Mouse (Mus musculus) limb, embryonic 15.5 days (tissue): ENCODE results near the gene Serinc1. TPM values are rescaled to one million over a fixed set of nuclear protein-coding genes. Genes with fewer than 3 reads are reported as not detected.

Experiments used
- ATAC-seq: fragments of 200-750 bp; cut with Nextera tagmentation; 2 replicates; pipeline ENCODE4 v1.8.0; 2017; ENCODE audit warnings: low read depth, moderate TSS enrichment; ENCODE audit not compliant: insufficient number of reproducible peaks, low FRiP score, low TSS enrichment
- H3K27ac ChIP-seq: fragments of 300-500 bp; sonication (generic); 2 replicates; pipeline ENCODE4 v1.5.1; 2015; ENCODE audit warnings: moderate library complexity, mild to moderate bottlenecking, inconsistent platforms
- H3K27me3 ChIP-seq: fragments of 300-500 bp; sonication (generic); 2 replicates; pipeline ENCODE4 v1.6.1; 2015; ENCODE audit warnings: inconsistent platforms
- H3K36me3 ChIP-seq: fragments of 300-500 bp; sonication (generic); 2 replicates; pipeline ENCODE4 v1.6.1; 2015; ENCODE audit warnings: inconsistent platforms
- H3K4me1 ChIP-seq: fragments of 300-500 bp; sonication (generic); 2 replicates; pipeline ENCODE4 v1.6.1; 2015; ENCODE audit warnings: inconsistent platforms
- H3K4me2 ChIP-seq: fragments of 300-500 bp; sonication (generic); 2 replicates; pipeline ENCODE4 v1.6.1; 2015; ENCODE audit warnings: mild to moderate bottlenecking, inconsistent platforms
- H3K4me3 ChIP-seq: fragments of 300-500 bp; sonication (generic); 2 replicates; pipeline ENCODE4 v1.5.1; 2015; ENCODE audit warnings: mild to moderate bottlenecking, inconsistent platforms
- H3K9ac ChIP-seq: fragments of 300-500 bp; sonication (generic); 2 replicates; pipeline ENCODE4 v1.6.1; 2015; ENCODE audit warnings: inconsistent platforms
- H3K9me3 ChIP-seq: fragments of 300-500 bp; sonication (generic); 2 replicates; pipeline ENCODE4 v1.6.1; 2016; ENCODE audit warnings: inconsistent platforms
- WGBS: fragments of 180-500 bp; shearing (Covaris S2); methylation state at CpG from one replicate; pipeline ENCODE4 v1.1.7; 2015; 5-methylcytosine and 5-hydroxymethylcytosine counted together
- polyA plus RNA-seq: library from polyadenylated mRNA; unstranded; fragments of >200 nt; fragmentation: Nextera tagmentation; extraction: Ambion mirVana; gene quantifications from 2 replicates; pipeline ENCODE4 v1.2.1, GENCODE M21; 2015

The Serinc1 gene
- polyA plus RNA-seq, 1 experiment from 2014 or later = 147 TPM

GRCm38 (mm10) chr10:57477121-57477843, 55.0 kb downstream of the Serinc1 start:
- Histone ChIP-seq H3K9me3 (no peaks in the 10 kb centered on the region), H3K36me3 (no peaks in the 10 kb centered on the region), H3K4me3 (no peak overlapping the region), H3K4me2 (no peak overlapping the region), H3K9ac (no peak overlapping the region), H3K27me3 (no peaks in the 10 kb centered on the region), H3K27ac (no peak overlapping the region), H3K4me1 (no peaks in the 10 kb centered on the region)
- no peak for ATAC-seq
- WGBS = 72% methylated on average over 9 of the region's 9 CpGs

Other genes with a start within 250 kb of the Serinc1 start
- gene Hsf2, start 46.1 kb downstream of the Serinc1 start, polyA plus RNA-seq = 22.4 and 23.2 TPM in 2 replicates
- 1.3 and 1.5 TPM in 2 replicates for gene Pkib, start 99.5 kb upstream of the Serinc1 start, polyA plus RNA-seq